Mouse (Mus musculus) hindbrain, embryonic 13.5 days (tissue): ENCODE data around the gene Eci1. TPM values are rescaled to one million over a fixed set of nuclear protein-coding genes. Genes with fewer than 3 reads are reported as not detected.

Experiments used
- polyA plus RNA-seq: library from polyadenylated mRNA; unstranded; fragments of >200 nt; fragmentation: Nextera tagmentation; extraction: Ambion mirVana; gene quantifications from 2 replicates; pipeline ENCODE4 v1.2.1, GENCODE M21; 2015

Gene Eci1
- polyA plus RNA-seq, 1 experiment from 2014 or later, result 55.6 TPM

Other genes with a start within 250 kb of the Eci1 start
- gene Tbc1d24, start 221.1 kb upstream of the Eci1 start, polyA plus RNA-seq, result 24.4 and 25.5 TPM in 2 replicates
- gene Ntn3, start 217.1 kb upstream of the Eci1 start, polyA plus RNA-seq, result 4.2 and 5.2 TPM in 2 replicates
- 11.8 and 12.8 TPM in 2 replicates for gene Tedc2, start 205.8 kb upstream of the Eci1 start, polyA plus RNA-seq
- 17.2 and 17.9 TPM in 2 replicates for gene Ccnf, start 175.2 kb upstream of the Eci1 start, polyA plus RNA-seq
- gene Abca17, start 75.6 kb upstream of the Eci1 start, polyA plus RNA-seq, result 0.43 and 0.61 TPM in 2 replicates
- 23.4 and 25.5 TPM in 2 replicates for gene Abca3, start 74.7 kb upstream of the Eci1 start, polyA plus RNA-seq
- 328 and 342 TPM in 2 replicates for gene Rnps1, start 12.1 kb upstream of the Eci1 start, polyA plus RNA-seq
- 5.1 and 6.0 TPM in 2 replicates for gene Dnase1l2, start 16.5 kb downstream of the Eci1 start, polyA plus RNA-seq
- 41.9 and 43.5 TPM in 2 replicates for gene E4f1, start 43.7 kb downstream of the Eci1 start, polyA plus RNA-seq
- gene Pgp, start 43.8 kb downstream of the Eci1 start, polyA plus RNA-seq, result 55.4 and 56.9 TPM in 2 replicates
- 0.27 and 1.2 TPM in 2 replicates for gene Bricd5, start 47.2 kb downstream of the Eci1 start, polyA plus RNA-seq
- gene Mlst8, start 52.4 kb downstream of the Eci1 start, polyA plus RNA-seq, result 35.5 and 36.1 TPM in 2 replicates
- 32.8 and 34.3 TPM in 2 replicates for gene Caskin1, start 62.0 kb downstream of the Eci1 start, polyA plus RNA-seq
- 86.0 and 89.9 TPM in 2 replicates for gene Traf7, start 101.3 kb downstream of the Eci1 start, polyA plus RNA-seq
- 2.8 and 3.1 TPM in 2 replicates for gene Rab26, start 107.6 kb downstream of the Eci1 start, polyA plus RNA-seq
- gene Pkd1, start 123.2 kb downstream of the Eci1 start, polyA plus RNA-seq, result 20.1 and 21.6 TPM in 2 replicates
- gene Tsc2, start 206.0 kb downstream of the Eci1 start, polyA plus RNA-seq, result 67.9 and 76.0 TPM in 2 replicates
- 8.2 and 8.8 TPM in 2 replicates for gene Nthl1, start 206.0 kb downstream of the Eci1 start, polyA plus RNA-seq
- 32.7 and 34.3 TPM in 2 replicates for gene Slc9a3r2, start 223.7 kb downstream of the Eci1 start, polyA plus RNA-seq
- gene Npw, start 231.8 kb downstream of the Eci1 start, polyA plus RNA-seq, result not detected in 2 replicates
- gene Zfp598, start 243.0 kb downstream of the Eci1 start, polyA plus RNA-seq, result 17.7 and 17.8 TPM in 2 replicates